Mouse (Mus musculus) neural tube, embryonic 12.5 days (tissue): ENCODE measurements around the gene Vwf. TPM values are rescaled to one million over a fixed set of nuclear protein-coding genes. Genes with fewer than 3 reads are reported as not detected.
A peak's percentile ranks its signal among the peaks of the same experiment; 100 is the strongest.

ENCODE experiments used
- ATAC-seq: fragments of 200-750 bp; cut with Nextera tagmentation; 2 replicates; pipeline ENCODE4 v1.8.0; 2017; ENCODE audit warnings: low read depth, mild to moderate bottlenecking, moderate TSS enrichment, moderate library complexity; ENCODE audit not compliant: low FRiP score
- H3K27ac ChIP-seq: fragments of 300-500 bp; sonication (generic); 2 replicates; pipeline ENCODE4 v1.5.1; 2016
- H3K27me3 ChIP-seq: fragments of 300-500 bp; sonication (generic); replicated peaks from 2 replicates; pipeline ENCODE4 v1.6.1; 2016; ENCODE audit warnings: mild to moderate bottlenecking
- H3K36me3 ChIP-seq: fragments of 300-500 bp; sonication (generic); 2 replicates; pipeline ENCODE4 v1.6.1; 2016; ENCODE audit warnings: mild to moderate bottlenecking
- H3K4me1 ChIP-seq: fragments of 300-500 bp; sonication (generic); 2 replicates; pipeline ENCODE4 v1.6.1; 2016
- H3K4me2 ChIP-seq: fragments of 300-500 bp; sonication (generic); replicated peaks from 2 replicates; pipeline ENCODE4 v1.6.1; 2016; ENCODE audit warnings: mild to moderate bottlenecking
- H3K4me3 ChIP-seq: fragments of 300-500 bp; sonication (generic); 2 replicates; pipeline ENCODE4 v1.5.1; 2016
- H3K9ac ChIP-seq: fragments of 300-500 bp; sonication (generic); 2 replicates; pipeline ENCODE4 v1.6.1; 2016; ENCODE audit warnings: mild to moderate bottlenecking
- H3K9me3 ChIP-seq: fragments of 300-500 bp; sonication (generic); 2 replicates; pipeline ENCODE4 v1.6.1; 2016; ENCODE audit warnings: mild to moderate bottlenecking
- WGBS: fragments of 180-500 bp; shearing (Covaris S2); methylation state at CpG from one replicate; pipeline ENCODE4 v1.1.7; 2016; 5-methylcytosine and 5-hydroxymethylcytosine counted together
- polyA plus RNA-seq: library from polyadenylated mRNA; unstranded; fragments of >200 nt; fragmentation: Nextera tagmentation; extraction: Ambion mirVana; gene quantifications from 2 replicates; pipeline ENCODE4 v1.2.1, GENCODE M21; 2016

The Vwf gene
- polyA plus RNA-seq, 1 experiment from 2014 or later = 12.3 TPM

DNA sequence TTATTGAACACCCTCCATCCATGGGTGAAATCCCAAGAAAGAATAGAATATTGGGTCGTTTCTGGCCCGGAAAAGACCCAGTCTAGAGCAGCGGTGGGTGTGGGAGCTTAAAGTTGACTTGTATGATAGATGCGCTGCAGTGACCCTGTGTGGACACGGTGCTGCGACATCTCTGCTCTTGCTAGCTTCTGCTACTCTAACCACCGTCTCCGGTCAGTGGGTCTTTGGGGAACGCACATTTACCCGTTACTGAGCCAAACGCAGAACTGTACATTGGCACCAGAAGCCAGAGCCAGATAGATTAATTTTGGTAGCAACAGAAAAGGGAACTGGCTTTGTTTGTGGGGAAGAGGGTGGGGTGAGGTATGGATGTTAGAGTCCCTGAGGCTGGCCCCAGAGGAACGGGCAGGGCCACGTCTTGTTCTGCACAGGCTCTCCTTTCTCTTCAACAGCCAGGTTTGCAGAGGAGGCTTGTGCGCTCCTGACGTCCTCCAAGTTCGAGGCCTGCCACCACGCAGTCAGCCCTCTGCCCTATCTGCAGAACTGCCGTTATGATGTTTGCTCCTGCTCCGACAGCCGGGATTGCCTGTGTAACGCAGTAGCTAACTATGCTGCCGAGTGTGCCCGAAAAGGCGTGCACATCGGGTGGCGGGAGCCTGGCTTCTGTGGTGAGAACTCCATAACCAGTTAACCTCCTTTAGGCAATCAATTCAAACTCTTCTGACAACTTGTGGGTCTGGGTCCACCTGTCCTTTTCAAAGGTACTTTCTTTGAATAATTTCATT, 57.3 kb downstream of the Vwf start:
- no peak overlapping the region for H3K9ac ChIP-seq
- H3K36me3 ChIP-seq = no peaks in the 10 kb centered on the region
- no peak overlapping the region for H3K4me3 ChIP-seq
- H3K9me3 ChIP-seq = no peaks in the 10 kb centered on the region
- 81% methylated on average over 26 of the region's 26 CpGs for WGBS
- H3K4me1 ChIP-seq = peaks cover 4% of the 10 kb centered on the region; the same call in 1 of the 2 replicates
- H3K27ac ChIP-seq = no peak overlapping the region
- H3K4me2 ChIP-seq = peak overlapping the region; percentile 35
- no peaks in the 10 kb centered on the region for H3K27me3 ChIP-seq
- peak; percentile 27; the same call in 1 of the 2 replicates for ATAC-seq

DNA sequence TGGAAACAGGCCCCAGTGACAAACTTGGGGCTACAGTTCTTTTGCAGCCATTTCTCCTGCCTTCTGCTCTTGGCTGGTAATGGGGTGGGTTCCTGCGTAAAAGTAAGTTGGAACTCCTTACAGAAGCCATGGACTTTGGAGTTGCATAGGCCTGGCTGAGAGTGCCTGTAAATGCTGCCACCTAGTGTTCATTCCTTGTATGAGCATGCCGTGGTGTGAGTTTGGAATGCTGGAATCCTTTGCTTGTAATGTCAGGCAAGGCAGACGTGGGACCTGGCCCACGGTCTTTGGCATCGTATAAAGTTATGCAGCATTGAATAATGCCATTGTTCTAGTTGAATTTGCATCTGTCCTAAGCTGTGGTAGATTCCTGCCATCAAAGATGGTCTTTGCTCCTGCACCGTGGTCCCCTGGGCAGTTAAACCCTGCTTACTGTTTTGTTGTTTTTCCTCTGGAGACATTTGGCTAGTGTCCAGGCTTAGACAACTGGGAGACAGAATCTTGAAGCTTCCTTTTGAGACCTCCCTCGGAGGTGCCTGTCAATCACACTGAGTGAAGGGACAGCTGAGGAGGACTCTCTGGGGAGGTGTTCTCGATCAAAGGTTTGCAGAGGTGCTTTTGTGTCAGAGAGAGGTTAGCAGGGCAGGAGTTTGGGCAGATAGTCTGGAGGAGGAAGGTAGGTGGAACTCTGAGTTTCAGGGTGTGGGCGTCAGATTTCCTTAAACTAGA, 58.1 kb downstream of the Vwf start:
- Histone ChIP-seq H3K4me1 (peaks cover 4% of the 10 kb centered on the region; the same call in 1 of the 2 replicates), H3K9ac (no peak overlapping the region), H3K4me3 (no peak overlapping the region), H3K27me3 (no peaks in the 10 kb centered on the region), H3K9me3 (no peaks in the 10 kb centered on the region), H3K4me2 (no peak overlapping the region), H3K27ac (no peak overlapping the region), H3K36me3 (no peaks in the 10 kb centered on the region)
- WGBS = 33% methylated on average over 9 of the region's 9 CpGs
- ATAC-seq = no peak

DNA sequence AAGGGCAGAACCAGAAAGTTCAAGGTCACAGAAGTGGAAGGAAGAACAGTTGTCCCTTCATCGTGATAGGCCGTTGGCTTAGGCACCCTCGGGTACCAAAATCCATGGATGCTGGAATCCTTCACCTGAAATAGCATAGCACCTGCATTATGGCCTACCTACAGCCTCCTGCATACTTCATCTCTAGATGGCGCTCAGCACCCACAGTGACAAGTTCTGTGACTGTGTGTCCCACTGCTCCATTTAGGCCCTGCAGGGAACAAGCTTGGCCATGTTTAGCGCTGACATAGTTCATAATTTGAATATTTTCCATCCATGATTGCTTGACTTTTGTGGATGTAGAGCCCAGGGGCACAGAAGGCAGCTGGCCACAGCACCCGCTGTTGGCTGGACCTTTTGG, 62.5 kb downstream of the Vwf start:
- Histone ChIP-seq H3K4me1 (no peaks in the 10 kb centered on the region), H3K9ac (no peak overlapping the region), H3K4me2 (no peak overlapping the region), H3K27me3 (no peaks in the 10 kb centered on the region), H3K27ac (no peak overlapping the region), H3K9me3 (no peaks in the 10 kb centered on the region), H3K36me3 (no peaks in the 10 kb centered on the region), H3K4me3 (no peak overlapping the region)
- no peak for ATAC-seq
- 76% methylated on average over 6 of the region's 6 CpGs for WGBS

DNA sequence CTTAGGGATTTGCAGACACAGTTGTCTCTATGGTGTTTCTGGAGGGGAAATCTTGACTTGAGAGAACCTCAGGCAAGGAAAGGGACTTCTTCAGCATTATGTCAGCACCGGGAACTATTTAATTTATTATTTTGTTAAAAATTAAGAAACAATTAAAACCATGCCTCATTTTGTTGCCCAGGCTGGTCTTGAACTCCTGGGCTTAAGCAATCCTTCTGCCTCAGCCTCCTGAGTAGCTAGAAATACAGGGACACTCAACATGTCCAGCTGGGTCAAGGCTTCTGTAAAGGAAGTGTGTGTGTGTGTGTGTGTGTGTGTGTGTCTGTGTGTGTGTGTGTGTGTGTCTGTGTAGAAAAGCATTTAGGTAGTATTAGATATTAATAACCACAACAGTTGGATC, 71.3 kb downstream of the Vwf start:
- WGBS = 94% methylated on average over 1 of the region's 1 CpGs
- no peak for ATAC-seq
- no peak overlapping the region for H3K4me3 ChIP-seq
- H3K9me3 ChIP-seq = no peaks in the 10 kb centered on the region
- H3K27me3 ChIP-seq = no peaks in the 10 kb centered on the region
- H3K27ac ChIP-seq = no peak overlapping the region
- no peaks in the 10 kb centered on the region for H3K36me3 ChIP-seq
- H3K4me1 ChIP-seq = no peaks in the 10 kb centered on the region
- no peak overlapping the region for H3K4me2 ChIP-seq
- no peak overlapping the region for H3K9ac ChIP-seq

DNA sequence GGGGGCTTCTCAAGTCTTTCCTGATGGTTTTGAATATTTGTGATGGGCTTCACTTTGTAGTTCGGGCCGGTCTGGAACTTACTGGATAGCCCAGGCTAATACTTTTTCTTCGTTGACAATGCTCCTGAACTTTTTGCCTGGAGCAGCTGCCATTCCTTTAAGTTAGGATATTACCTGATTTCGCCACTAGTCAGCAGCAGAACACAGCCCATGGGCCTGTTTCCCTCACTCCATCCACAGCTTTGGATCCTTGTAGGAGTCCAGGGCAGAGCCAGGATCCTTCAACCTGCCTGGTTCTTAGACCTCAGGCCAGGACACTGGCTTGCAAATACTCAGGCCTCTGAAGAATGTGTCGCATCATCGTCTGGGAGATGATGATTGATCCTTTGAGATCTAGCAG, 74.2 kb downstream of the Vwf start:
- Histone ChIP-seq H3K36me3 (no peaks in the 10 kb centered on the region), H3K27ac (no peak overlapping the region), H3K4me1 (no peaks in the 10 kb centered on the region), H3K4me3 (no peak overlapping the region), H3K4me2 (no peak overlapping the region), H3K9me3 (no peaks in the 10 kb centered on the region), H3K27me3 (no peaks in the 10 kb centered on the region), H3K9ac (no peak overlapping the region)
- ATAC-seq = no peak
- WGBS = 47% methylated on average over 6 of the region's 6 CpGs

DNA sequence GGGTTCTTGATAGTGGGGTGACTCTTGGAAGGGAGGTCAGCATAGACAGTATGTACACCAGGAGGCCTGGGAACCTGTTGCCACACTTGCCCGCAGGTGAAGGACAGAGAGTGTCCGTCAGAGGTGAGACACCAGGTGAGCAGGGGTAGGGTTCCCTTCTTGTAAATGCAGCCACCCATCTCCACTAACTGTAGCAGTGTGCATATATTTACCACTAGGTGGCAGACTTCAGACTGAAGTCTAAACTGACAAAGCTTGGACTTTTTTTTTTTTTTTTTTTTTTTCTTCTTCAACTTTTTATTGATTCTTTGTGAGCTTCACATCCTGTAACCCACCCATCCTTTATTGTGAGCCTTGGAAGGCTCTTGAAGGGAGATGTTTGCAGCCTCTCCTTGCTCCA, 75.9 kb downstream of the Vwf start:
- Histone ChIP-seq H3K4me3 (no peak overlapping the region), H3K4me1 (no peaks in the 10 kb centered on the region), H3K9me3 (no peaks in the 10 kb centered on the region), H3K36me3 (no peaks in the 10 kb centered on the region), H3K4me2 (no peak overlapping the region), H3K27me3 (no peaks in the 10 kb centered on the region), H3K9ac (no peak overlapping the region), H3K27ac (no peak overlapping the region)
- ATAC-seq = peak; percentile 41; the same call in 1 of the 2 replicates
- 66% methylated on average over 2 of the region's 2 CpGs for WGBS

DNA sequence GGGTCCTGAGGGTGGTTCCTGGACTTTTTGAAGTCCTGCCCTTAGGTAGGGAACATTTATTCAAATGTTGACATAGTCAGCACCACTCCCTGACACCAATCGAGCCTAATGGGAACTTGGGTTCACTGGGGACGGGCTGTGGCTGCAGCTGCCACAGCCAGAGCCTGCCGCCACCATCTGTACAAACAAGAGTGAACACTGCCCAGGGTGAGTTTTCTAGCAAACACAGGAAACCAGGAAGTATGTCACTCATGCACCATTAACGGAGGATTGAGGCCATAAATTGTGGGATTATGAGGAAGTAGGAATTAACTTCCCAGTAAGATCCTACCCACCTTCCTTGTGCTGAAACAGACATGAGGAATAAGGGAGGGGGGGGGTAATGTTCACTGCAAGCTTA, 93.9 kb downstream of the Vwf start:
- no peaks in the 10 kb centered on the region for H3K4me1 ChIP-seq
- no peaks in the 10 kb centered on the region for H3K36me3 ChIP-seq
- no peak overlapping the region for H3K4me3 ChIP-seq
- no peak overlapping the region for H3K4me2 ChIP-seq
- no peak overlapping the region for H3K9ac ChIP-seq
- 75% methylated on average over 4 of the region's 4 CpGs for WGBS
- no peak overlapping the region for H3K27ac ChIP-seq
- no peaks in the 10 kb centered on the region for H3K27me3 ChIP-seq
- no peaks in the 10 kb centered on the region for H3K9me3 ChIP-seq
- no peak for ATAC-seq

DNA sequence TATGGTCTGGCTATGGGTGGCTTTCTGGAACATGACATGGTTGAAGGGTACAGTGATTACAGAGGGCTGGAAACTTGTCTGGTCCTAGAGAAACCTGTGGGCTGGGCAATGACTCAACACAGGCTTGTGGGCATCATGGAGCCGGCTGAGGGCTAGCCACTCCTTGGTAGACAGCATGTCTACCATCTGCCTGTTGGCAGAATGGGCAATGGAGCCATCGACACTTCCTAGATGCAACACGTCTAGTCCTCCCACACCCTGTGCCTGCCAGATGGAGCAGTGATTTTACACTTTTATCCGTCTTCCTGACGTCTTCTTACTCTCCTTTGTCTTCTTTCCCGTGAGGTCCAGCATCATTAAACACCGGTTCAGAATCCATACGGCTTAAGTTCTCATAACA, 94.6 kb downstream of the Vwf start:
- H3K4me2 ChIP-seq = no peak overlapping the region
- no peak overlapping the region for H3K27ac ChIP-seq
- 80% methylated on average over 8 of the region's 8 CpGs for WGBS
- no peak for ATAC-seq
- no peaks in the 10 kb centered on the region for H3K27me3 ChIP-seq
- no peaks in the 10 kb centered on the region for H3K9me3 ChIP-seq
- no peak overlapping the region for H3K4me3 ChIP-seq
- no peak overlapping the region for H3K9ac ChIP-seq
- no peaks in the 10 kb centered on the region for H3K36me3 ChIP-seq
- H3K4me1 ChIP-seq = no peaks in the 10 kb centered on the region

DNA sequence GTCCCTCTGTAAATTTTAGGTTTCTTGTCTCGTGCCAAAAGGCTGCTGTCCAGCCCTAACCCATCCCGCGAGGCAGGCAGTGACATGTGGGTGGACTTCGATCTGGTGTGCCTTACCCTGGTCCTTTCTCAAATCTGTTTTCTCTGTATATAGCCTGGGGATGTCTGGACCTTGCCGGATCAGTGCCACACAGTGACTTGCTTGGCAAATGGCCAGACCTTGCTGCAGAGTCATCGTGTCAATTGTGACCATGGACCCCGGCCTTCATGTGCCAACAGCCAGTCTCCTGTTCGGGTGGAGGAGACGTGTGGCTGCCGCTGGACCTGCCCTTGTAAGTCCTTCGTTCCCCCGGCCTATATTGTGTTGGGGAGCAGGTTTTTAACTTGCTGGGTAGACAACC, 102.4 kb downstream of the Vwf start:
- WGBS = 87% methylated on average over 12 of the region's 12 CpGs
- Histone ChIP-seq H3K4me3 (no peak overlapping the region), H3K27me3 (no peaks in the 10 kb centered on the region), H3K9ac (no peak overlapping the region), H3K36me3 (no peaks in the 10 kb centered on the region), H3K4me2 (no peak overlapping the region), H3K9me3 (no peaks in the 10 kb centered on the region), H3K4me1 (no peaks in the 10 kb centered on the region), H3K27ac (no peak overlapping the region)
- no peak for ATAC-seq

DNA sequence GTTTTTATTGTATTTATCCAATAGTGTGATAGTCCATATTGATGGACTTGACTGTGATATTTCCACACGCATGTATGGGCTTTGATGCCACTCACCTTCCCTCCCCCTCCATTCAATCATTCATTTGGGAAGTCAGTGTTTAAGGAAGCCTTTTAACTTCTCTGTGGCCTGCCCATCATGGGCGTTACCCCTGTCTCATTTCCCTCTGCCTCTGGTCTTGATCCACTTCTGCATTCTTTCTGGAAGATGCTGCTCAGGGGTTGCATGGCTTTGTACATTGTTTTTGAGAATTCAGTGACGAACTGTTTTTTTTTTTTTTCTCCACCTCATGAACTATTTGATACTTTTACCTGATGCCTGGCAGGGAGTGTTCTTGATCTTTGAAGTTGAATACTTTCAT, 104.8 kb downstream of the Vwf start:
- Histone ChIP-seq H3K36me3 (no peaks in the 10 kb centered on the region), H3K4me2 (no peak overlapping the region), H3K9ac (no peak overlapping the region), H3K27ac (no peak overlapping the region), H3K27me3 (no peaks in the 10 kb centered on the region), H3K9me3 (no peaks in the 10 kb centered on the region), H3K4me3 (no peak overlapping the region), H3K4me1 (no peaks in the 10 kb centered on the region)
- WGBS = 86% methylated on average over 3 of the region's 3 CpGs
- ATAC-seq = no peak

DNA sequence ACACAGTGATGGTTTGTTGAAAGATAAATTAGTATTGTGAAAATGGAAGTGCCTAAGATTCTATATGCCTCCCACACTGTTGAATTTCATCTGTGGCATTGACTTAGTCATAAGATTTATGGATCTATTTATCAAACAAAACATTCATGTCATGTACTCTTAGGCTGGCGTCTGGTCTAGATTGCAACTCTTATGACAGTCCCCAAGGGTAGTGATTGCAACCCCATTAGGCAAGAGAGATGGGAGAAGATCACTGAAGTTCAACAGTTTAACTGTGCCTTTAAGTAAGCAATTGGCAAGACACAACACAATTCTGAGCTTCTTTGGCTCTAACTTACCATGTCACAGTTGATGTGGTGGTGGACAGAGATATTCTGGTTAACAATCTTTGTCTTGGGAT, 106.8 kb downstream of the Vwf start:
- Histone ChIP-seq H3K27me3 (no peaks in the 10 kb centered on the region), H3K9me3 (no peaks in the 10 kb centered on the region), H3K9ac (no peak overlapping the region), H3K27ac (no peak overlapping the region), H3K4me2 (no peak overlapping the region), H3K4me1 (no peaks in the 10 kb centered on the region), H3K4me3 (no peak overlapping the region), H3K36me3 (no peaks in the 10 kb centered on the region)
- 82% methylated on average over 1 of the region's 1 CpGs for WGBS
- no peak for ATAC-seq

DNA sequence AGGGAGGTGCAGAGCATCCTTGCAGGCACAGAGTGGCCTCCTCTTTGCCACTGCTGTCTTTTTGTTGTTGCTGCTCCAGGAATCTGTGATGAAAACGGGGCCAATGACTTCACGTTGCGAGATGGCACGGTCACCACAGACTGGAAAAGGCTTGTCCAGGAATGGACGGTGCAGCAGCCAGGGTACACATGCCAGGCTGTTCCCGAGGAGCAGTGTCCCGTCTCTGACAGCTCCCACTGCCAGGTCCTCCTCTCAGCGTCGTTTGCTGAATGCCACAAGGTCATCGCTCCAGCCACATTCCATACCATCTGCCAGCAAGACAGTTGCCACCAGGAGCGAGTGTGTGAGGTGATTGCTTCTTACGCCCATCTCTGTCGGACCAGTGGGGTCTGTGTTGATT, 110.3 kb downstream of the Vwf start:
- no peaks in the 10 kb centered on the region for H3K36me3 ChIP-seq
- 86% methylated on average over 13 of the region's 13 CpGs for whole genome bisulfite sequencing
- no peak overlapping the region for H3K4me2 ChIP-seq
- ATAC-seq = no peak
- H3K27me3 ChIP-seq = no peaks in the 10 kb centered on the region
- no peak overlapping the region for H3K4me3 ChIP-seq
- no peaks in the 10 kb centered on the region for H3K4me1 ChIP-seq
- no peak overlapping the region for H3K27ac ChIP-seq
- no peak overlapping the region for H3K9ac ChIP-seq
- no peaks in the 10 kb centered on the region for H3K9me3 ChIP-seq

DNA sequence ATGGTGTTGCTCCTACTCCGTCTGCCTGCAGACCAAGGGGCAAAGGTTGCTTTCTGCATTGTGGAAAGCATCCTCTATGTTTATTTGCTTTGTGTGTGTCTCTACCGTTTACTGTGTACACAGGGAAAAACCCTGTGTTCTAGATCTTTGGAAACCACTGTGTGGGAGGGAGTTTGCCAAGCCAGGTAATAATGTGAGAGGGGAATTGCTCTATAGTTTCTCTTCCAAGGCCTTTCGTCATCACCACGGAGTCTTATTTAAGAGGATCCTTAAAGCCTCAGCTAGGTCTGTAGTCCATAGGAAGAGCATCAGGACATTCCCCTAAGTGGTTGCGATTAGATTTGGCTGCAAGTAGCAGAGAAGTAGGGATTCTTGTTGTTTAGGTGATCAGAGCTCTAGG, 111.4 kb downstream of the Vwf start:
- Histone ChIP-seq H3K36me3 (no peaks in the 10 kb centered on the region), H3K4me3 (no peak overlapping the region), H3K9ac (no peak overlapping the region), H3K27ac (no peak overlapping the region), H3K9me3 (no peaks in the 10 kb centered on the region), H3K4me2 (no peak overlapping the region), H3K27me3 (no peaks in the 10 kb centered on the region), H3K4me1 (no peaks in the 10 kb centered on the region)
- no peak for ATAC-seq
- 82% methylated on average over 5 of the region's 5 CpGs for WGBS
